Mouse (Mus musculus): ENCODE data around the gene Elmod2.

- TF ChIP-seq CTCF (conservative IDR thresholded peaks at IDR 0.05; ENCODE audit: insufficient read depth, insufficient read length, low read depth, low read length) = no peak
- no peak for TF ChIP-seq POLR2A (IDR thresholded peaks at IDR 0.05; ENCODE audit: low read depth, low read length)
These were observed 59.8 kb downstream of the Elmod2 start for GRCm38 (mm10) chr8:83272464-83272863.

Measured in kidney, adult 2 months (tissue).